Mouse (Mus musculus): Measurements from ENCODE around the gene Bin2. TPM values are rescaled to one million over a fixed set of nuclear protein-coding genes. Genes with fewer than 3 reads are reported as not detected.
"Not testable (repeated sequence)": the region's sequence is repeated elsewhere in the genome, so short reads cannot be mapped to it uniquely, and the experiment has no call there.

Gene Bin2
- polyA plus RNA-seq, 1 experiment, result 8.2 TPM

DNA sequence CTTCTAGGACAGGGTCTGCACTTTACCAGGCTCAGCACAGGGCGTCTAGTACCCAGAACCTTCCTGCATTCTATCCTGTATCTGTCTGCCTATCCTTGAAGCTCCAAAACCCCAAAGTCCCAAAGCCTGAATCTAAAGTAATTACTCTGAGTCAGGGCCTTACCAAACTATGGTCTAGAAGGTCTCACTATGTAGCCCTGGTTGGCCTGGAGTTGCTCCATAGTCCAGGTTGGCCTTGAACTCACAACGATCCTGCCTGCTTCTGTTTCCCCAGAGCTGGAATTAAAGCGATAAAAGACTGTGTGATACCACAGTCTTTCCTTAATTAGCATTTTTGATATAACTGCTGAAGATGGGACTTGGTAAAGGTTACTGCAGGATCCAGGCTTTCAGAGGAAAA is 44.9 kb downstream of the Bin2 start:
- no peak for DNase-seq (ENCODE audit: extremely low spot score in 1 of 2, low spot score in 1 of 2)

DNA sequence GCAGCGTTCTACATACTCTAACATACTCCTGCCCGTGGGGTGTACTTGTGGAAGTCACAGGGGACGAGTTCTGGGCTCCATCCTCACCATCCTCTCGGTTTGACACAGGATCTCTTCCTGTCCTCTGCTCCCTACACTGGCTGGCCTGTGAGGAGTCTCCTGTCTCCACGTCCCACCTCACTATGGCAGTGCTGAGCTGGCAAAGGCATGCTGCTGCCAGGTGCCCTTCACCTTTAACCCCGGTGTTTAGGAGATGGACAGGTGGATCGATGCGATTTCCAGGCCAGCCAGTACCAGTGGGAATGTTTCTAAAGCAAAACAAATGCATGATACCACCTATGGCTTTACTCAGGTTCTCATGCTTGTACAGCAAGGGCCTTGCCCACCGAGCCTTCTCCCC is 45.6 kb downstream of the Bin2 start:
- no peak for DNase-seq (ENCODE audit: extremely low spot score in 1 of 2, low spot score in 1 of 2)

DNA sequence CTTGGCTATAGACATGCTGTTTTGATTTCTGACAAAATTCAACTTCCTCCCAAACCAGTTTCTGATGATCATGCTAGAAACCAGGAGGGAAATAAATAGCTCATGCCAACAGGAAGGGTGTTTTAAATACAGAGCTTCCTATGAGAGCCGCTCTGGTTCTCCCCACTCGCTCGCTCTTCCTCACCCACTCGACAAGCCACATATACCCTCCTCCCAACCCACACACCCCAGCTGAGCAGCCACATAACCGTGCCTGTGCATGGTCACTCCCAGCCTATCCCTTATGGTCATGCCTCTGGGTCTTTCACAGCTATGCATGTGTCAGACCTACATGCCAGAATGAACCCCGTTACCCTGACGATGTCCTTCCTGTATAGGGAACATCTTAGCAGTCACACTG is 47.2 kb downstream of the Bin2 start:
- DNase-seq (ENCODE audit: extremely low spot score in 1 of 2, low spot score in 1 of 2), result peak; percentile 54 to 65

DNA sequence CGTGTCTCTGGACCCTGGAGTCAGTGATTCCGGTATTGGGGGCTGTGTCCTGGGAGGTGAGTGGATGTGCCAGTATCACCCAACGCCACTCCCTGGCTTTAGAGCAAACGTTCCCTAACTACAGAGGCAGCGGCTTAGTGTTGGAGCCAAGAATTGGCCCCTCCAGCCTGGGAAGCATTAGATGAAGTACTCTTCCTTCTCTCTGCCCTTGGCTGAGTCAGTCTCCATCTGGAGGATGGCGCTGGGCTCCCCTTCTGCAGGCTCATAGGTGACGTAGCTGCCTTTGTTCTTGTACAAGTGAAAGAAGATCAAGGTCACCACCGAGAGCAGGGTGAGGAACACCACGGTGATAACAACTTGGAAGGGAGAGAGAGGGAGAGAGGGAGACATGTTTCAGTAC is 47.7 kb downstream of the Bin2 start:
- DNase-seq (ENCODE audit: extremely low spot score in 1 of 2, low spot score in 1 of 2), result not testable (repeated sequence)

DNA sequence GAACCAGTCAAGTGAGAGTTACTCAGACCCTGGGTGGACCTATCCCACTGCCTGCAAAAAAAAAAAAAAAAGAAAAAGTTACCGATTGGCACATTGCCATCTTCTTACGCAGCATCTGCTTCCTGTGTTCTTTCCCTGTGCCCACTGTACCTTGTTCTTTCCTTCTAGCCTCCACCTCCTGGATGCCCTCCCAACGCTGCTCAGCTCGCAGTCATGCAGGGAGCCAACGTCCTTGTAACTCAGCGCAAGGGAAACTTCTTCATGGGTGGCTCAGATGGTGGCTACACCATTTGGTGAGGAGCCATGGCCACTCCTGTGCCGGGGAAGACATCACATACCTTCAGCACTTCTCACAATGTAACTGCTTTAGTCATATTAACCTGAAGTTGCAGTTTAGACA is 50.2 kb downstream of the Bin2 start:
- no peak for DNase-seq (ENCODE audit: extremely low spot score in 1 of 2, low spot score in 1 of 2)

DNA sequence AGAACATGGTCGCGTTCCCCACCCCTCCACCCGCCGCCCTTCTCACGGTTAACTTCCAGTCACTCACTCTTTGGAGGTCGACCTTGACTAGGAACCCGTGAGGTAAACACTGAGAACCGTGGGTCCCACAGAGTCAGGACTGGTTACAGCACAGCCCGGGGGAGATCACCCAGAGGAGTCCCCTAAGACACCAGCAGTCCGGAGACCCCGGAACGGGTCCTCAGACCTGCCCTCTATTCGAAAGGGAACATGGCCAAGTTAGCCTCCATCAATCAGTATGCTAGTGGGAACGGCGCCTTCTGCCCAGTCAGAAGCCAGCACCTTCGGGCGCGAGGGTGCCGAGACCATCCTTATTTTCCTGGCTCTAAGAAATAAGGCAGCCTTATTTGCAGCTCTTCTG is 53.1 kb downstream of the Bin2 start:
- DNase-seq (ENCODE audit: extremely low spot score in 1 of 2, low spot score in 1 of 2), result no peak

DNA sequence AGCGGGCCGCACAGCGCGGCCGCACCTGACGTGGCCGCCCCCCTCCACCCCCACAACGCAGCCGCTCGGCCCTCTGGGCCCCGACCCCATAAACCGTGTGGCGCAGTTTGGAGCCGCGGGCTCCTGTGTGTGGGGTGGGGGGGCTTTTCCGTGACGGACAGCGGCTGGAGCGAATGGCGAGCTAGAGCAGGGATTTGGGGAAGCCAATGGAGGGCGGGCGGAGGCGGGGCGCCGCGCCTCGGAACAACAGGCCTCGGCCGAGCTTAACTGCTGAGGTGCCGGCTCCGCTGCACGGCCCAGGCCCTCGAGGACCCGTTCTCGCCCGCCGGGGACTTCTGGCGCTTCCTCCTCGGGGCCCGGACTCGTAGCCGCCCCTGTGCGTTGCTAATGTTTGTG is 53.5 kb downstream of the Bin2 start:
- peak; percentile 55 to 87 for DNase-seq (ENCODE audit: extremely low spot score in 1 of 2, low spot score in 1 of 2)

DNA sequence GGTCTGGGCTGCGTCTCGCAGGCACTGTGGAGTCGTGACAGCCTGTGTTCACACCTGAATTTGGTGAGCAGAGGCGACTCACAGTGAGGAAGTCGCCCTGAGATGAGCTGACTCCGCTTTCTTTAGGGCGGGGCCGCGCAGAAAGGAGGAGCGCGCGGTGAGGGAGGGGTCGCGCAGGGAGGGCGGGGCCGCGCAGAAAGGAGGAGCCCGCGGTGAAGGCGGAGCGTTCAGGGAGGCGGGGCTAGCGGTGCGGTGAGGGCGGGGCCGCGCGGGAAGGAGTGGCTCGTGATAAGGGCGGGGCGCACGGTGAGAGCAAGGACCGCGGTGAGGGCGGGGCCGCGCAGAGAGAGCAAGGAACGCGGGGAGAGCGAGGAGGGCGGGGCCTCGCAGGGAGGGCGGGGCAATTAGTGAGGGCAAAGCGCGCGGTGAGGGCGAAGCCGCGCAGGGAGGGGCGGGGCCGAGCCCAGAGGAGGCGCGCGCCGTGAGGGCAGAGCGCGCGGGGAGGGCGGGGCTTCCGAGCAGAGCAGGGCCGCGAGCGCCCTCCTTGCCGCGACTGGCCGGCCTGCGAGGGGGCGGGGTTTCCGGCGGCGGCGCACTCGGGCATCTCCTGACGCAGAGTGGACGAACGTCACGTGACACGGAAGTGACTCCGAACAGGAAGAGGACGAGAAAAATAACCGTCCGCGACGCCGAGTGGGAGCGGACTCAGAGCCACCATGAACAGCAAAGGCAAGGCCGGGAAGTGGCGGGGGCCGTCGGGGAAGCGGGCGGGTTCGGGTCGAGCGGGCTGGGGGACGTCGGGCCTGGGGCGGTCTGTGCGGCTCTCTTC is 54.1 kb downstream of the Bin2 start, which contains the start of gene Dazap2:
Gene Dazap2, plus strand, starts transcription at position 354 of the 829 bp plus-strand sequence.
- DNase-seq (ENCODE audit: extremely low spot score in 1 of 2, low spot score in 1 of 2), result peak; percentile 95 to 98

DNA sequence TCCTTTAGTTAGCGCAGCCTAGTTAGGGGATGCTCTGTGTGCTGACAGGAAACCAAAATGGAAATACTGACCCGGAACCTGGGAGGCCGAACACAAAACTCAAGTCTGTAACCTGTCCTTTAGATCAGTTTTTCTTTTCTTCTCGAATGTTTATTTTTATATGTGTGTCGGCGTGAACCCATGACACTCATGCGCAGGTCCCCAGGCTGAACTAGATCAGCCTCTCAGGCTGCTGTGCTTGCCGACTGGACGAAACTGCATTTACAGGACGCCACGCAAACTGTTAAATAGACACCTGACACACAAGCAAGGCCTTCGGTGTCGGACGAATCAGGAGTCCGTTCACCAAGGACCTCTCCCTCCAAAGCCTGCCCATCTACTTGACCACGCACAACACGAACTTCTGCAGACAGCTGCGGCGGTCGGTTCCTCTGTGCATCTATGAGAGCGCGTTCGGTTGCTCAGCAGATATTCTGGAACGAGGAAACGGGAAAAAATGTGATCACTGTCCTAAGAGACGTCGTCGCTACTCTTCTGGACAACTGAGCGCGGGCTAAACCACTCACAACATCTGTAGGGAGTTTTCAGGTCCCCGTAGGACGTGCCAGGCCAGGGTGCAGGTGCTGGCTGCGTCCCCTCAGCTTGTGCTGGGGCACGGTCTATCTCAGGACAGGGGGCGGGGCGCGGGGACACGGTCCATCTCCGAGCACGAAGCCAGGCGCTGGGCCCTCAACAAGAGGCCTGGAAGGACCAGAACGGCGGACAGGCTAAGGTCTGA is 54.9 kb downstream of the Bin2 start:
- peak in 1 of 2 experiments; percentile 35 for DNase-seq (ENCODE audit: extremely low spot score in 1 of 2, low spot score in 1 of 2)

DNA sequence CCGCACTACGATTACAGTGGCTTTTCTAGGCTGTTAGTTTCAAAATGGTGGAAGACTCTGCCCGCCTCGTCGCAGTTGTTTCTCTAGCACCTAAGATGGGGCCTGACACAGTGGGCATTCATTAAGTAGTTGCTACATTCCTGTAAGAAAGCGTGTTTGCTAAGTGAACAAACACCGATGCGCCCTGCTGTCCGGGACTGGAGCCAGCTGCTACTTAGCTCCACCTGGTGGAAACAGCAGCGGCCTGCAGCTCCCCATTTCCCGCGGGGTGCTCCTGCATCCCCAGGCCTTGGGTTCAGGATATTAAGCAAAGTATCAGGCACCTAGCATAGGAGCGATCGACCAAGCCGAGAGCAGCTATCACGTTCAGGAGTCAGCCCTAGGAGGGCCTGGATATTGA is 55.8 kb downstream of the Bin2 start:
- DNase-seq (ENCODE audit: extremely low spot score in 1 of 2, low spot score in 1 of 2), result peak; percentile 36 to 83

DNA sequence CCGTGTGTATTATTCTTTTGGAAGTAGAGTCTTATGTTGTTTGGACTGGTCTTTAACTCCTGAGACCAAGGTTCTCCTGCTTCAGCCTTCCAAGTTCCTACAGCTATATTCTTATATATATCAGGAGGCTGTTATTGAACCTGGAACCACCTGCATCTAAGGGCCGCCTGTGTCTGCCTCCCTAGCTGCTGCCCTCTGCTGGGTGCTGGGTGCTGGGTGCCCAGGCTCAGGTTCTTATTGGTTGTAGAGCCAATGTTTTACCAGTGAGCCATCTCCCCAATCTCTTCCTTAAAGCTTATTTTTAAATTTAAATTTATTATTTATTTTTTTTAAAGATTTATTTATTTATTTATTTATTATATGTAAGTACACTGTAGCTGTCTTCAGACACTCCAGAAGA is 56.9 kb downstream of the Bin2 start:
- no peak for DNase-seq (ENCODE audit: extremely low spot score in 1 of 2, low spot score in 1 of 2)

DNA sequence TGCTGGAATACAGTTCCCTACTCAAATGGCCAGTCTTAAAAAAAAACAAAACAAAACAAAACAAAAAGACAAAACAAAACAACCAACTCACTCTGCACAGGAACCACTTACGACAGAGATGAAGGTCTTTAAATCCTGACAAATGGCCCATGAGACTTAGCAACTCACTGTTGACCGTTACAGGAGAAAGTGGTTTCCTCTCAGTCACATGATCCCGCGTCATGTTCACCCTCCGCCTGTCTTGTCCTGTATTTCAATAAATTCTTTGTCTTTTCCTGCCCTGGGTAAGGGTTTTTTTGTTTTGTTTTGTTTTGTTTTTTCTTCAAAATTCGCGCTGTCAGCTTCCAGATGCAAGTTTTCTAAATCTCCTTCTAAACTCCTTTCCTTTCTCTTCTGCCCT is 57.4 kb downstream of the Bin2 start:
- no peak for DNase-seq (ENCODE audit: extremely low spot score in 1 of 2, low spot score in 1 of 2)

DNA sequence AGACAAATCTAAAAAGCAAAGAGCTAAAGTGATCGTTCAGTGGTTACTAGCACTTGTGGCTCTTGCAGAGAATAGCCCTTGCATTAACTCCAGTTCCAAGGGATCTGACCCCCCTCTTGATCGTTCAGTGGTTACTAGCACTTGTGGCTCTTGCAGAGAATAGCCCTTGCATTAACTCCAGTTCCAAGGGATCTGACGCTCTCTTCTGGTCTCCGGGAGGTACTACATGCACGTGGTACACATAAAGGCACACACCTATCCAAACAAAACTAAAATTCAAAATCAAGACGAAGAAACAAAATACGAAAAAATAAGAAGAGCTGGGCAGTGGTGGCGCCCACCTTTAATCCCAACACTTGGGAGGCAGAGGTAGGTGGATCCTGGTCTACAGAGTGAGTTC is 62.7 kb downstream of the Bin2 start:
- not testable (repeated sequence) for DNase-seq (ENCODE audit: extremely low spot score in 1 of 2, low spot score in 1 of 2)

DNA sequence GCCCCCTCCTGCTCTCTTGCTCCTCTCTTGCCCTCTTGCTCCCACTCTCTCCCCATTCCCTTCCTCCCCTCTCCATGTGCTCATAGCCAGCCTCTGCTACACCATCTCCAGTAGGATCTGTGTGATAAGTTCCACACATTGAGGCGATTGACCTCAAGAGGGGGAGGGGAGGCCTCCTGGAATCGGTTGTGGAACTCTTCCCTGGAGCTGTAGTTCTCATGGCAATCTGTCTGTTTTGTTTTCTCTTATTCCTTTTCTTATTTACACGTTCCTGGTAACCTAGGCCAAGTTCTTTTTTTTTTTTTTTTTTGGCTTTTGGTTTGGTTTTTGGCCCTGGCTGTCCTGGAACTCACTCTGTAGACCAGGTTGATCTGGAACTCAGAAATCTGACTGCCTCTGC is 67.7 kb downstream of the Bin2 start:
- DNase-seq (ENCODE audit: extremely low spot score in 1 of 2, low spot score in 1 of 2), result no peak

DNA sequence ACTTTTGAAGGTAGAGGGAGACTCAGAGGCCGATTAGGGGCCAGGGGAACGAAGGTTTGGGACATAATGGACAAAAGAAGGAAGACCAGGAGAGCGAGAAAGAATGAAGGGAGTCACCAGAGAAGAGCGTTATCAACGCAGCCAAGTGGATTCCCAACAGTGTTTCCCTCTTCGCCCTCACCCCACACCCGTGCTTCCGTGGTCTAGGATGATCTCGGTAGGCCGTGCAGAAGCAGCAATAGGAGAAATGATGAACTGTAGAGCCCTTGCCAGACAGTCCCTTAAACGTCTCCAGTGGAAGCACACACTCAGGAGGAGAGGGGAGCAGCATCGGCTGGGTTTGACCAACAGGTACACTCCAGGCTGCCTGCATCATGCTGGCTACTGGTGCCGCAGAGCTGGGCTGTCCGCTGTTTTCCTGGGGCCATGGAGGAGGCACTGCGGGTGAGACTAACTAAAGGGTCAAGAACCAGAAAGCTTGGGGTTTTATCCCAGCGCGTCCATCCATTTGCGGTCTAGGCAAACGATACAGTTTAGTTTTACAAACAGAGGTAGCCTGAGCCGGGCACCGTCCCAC is 68.6 kb downstream of the Bin2 start:
- no peak for DNase-seq (ENCODE audit: extremely low spot score in 1 of 2, low spot score in 1 of 2)

DNA sequence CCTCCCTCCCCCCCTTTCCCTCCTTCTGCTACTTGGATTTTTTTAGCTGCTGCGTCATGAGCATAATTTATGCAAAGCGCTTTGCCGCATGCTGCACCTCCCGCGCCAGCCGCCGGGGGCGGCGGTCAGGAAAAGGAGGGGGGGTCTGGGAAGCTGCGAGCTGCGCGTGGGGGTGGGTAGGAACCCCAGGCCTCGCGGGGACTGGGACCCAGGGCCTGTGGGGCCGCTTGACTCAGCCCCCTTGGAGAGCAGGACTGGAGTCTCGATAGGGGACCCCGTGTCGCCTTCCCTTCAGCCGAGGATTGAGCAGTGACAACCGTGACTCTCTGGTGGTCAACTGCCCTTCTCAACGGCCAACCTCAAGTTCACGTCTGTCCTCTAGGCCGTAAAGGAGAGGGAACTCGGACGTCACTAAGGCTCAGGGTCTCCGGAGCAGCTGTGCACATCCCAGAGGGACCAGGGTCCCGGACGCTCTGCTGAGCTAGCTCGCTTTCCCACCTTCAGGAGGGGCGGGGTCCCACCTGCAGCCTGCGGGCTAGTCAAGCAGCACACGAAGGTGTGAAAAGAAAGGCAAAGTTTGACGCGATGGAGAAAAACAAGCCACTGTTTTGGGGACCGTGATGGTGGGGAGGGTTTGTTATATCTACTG is 69.2 kb downstream of the Bin2 start:
- DNase-seq (ENCODE audit: extremely low spot score in 1 of 2, low spot score in 1 of 2), result peak; percentile 48 to 82

DNA sequence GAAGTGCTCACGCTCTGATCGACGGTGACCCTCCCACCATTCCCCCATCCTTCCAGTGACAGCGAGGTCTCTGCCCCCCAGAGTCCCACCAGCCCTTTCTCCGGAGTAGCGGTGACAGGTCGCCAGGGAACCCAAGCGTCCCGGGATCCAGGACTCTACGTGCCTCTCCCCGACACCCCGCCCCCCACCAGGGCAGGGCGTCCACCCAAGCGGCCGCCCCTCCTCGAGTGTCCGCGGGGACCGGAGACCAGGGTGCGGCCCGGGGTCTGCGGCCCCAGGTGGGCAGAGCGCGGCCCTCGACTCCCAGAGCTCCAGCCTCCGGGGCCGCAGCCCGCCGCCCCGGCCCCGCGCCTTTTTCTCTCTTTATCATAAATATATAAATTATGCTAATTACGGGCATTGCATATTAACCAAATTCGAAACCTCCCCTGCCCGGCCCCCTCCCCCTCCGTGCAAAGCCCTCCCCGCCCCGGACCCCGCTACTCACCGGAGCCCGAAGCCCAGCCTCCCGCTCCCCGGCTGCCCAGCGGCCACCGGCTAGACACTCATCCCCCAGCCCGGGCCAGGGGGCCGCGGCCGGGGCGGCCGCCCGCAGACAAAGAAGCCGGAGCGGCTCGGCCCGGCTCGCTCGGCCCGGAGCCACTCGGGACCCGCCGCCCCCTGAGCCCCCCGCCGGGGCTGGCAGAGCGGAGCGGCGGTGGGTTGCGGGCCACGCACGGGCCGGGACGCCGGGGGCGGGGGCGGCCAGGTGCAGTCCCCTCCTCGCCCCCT is 69.9 kb downstream of the Bin2 start, which contains the start of gene Pou6f1:
Gene Pou6f1, minus strand, starts transcription at position 709 of the 771 bp plus-strand sequence.
- DNase-seq (ENCODE audit: extremely low spot score in 1 of 2, low spot score in 1 of 2), result no peak

DNA sequence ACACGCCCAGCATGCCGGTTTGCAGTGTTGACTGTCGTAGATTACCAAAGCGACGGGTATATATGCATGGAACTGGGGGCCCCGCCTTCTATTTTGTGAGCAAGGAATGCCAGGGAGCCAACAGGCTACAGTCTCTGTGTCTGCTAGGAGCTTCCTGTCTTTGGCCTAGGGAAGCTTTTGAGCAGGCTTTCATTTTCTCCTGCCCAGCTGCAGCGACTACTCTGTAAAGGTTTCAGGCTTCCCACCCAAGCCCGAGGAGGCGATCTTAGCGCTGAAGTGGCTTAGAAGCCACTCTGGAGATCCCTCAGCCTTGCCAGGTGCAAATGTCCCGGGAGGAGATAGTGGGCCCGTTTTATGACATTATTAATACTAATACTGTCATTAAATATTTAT is 70.5 kb downstream of the Bin2 start:
- peak in 1 of 2 experiments; percentile 56 for DNase-seq (ENCODE audit: extremely low spot score in 1 of 2, low spot score in 1 of 2)

DNA sequence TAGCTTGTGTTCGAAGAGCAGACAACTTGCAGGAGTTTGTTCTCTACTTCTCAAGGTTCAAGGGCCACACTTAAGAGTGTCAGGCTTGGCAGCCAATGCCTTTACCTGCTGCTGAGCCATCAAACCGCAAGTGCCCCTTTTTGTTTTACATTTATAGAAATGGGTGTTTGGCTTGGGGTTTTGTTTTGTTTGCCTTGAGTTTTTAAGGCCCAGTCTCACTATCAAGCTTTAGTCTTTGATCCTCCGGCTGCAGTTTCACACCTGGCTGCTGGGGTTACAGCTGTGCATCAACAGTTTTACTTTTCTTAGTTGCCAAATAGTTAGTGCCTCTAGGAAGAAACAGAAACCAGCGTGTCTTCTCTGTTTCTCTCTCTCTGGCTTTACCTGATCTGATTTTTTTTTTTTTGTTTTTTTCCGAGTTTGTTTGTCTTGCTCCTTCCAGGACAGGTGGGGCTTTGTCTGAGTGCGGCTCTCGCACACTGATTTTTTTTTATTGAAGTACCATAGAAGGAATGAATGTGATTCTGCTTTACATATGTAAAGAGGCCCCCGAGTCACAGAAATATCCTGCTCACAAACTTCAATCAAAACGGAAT is 71.0 kb downstream of the Bin2 start:
- no peak for DNase-seq (ENCODE audit: extremely low spot score in 1 of 2, low spot score in 1 of 2)

DNA sequence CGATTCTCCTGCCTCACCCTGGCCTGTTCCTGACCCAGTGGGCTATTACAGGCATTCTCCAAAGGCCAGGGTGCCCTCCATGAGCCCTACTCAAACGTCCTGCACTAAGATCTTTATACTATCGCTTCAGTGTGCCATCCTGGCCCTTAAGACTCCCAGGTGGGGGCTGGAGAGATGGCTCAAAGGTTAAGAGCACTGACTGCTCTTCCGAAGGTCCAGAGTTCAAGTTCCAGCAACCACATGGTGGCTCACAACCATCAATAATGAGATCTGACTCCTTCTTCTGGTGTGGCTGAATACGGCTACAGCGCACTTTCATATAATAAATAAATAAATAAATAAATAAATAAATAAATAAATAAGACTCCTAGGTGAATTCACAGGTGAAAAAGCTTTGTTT is 76.5 kb downstream of the Bin2 start:
- DNase-seq (ENCODE audit: extremely low spot score in 1 of 2, low spot score in 1 of 2), result no peak

All from frontal cortex, adult 2 months (tissue).